Mouse (Mus musculus) cerebellum, adult 2 months (tissue): ENCODE measurements around the gene Jam3.

Experiments
- CTCF ChIP-seq: fragments of 200-500 bp; IDR thresholded peaks from 2 replicates; pipeline ENCODE4 v1.5.1; 2011; ENCODE audit warnings: low read depth, mild to moderate bottlenecking, control low read depth, low read length, moderate library complexity, borderline replicate concordance; ENCODE audit not compliant: insufficient read depth
- POLR2A ChIP-seq: fragments of 200-500 bp; IDR thresholded peaks from 2 replicates; pipeline ENCODE4 v1.6.1; 2011; ENCODE audit warnings: low read length, control low read depth, borderline replicate concordance; ENCODE audit not compliant: insufficient read depth

DNA sequence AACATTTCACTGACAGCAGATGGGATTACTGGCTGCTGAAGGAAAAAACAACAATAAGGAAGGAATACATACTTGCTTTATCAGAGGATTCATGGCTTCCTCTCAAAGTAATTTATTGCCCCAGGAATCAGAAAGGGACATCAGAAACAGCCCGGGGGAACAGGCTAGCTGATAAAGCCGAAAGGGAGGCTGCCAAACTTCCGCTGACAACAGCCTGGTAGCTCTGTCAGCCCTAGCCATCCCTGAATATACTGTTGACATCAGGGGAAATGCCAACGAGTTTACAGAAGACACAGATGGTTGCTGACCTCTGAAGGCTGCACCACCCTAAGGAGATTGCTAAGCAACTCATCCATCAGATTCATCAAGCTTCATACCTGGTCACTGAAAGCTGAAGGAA is 26.6 kb downstream of the Jam3 start:
- no peak for TF ChIP-seq POLR2A
- TF ChIP-seq CTCF: no peak
